Mouse (Mus musculus): ENCODE data around the gene 3830417A13Rik. TPM values are rescaled to one million over a fixed set of nuclear protein-coding genes. Genes with fewer than 3 reads are reported as not detected.

3830417A13Rik gene
- polyA plus RNA-seq (2015; fragmentation: Nextera tagmentation; extraction: Ambion mirVana) = not detected in 2 replicates

DNA sequence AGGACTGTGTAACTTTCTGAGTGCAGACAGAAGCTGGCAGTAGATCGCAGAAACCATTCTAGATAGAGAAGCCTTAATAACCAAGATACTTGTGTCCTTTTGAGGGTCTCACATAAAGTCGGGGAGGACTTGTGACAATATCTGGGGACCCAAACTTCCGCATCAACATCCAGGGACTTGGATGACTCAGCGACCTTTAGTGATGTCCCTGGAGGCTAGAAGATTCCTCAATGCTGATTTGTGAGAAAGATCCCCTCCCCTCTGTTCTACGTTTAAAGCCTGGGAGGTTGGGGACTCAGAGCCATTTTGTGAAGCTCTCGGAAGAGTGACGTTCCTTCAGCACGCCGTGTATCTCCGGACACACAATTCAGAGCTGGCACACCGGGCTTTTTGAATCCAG, at the start of gene 3830417A13Rik:
TSS of gene 3830417A13Rik (plus strand) at position 301 of the 400 bp plus-strand sequence.
- 88% methylated on average over 11 of the region's 11 CpGs for WGBS
- ATAC-seq (ENCODE audit: low FRiP score) = no peak

DNA sequence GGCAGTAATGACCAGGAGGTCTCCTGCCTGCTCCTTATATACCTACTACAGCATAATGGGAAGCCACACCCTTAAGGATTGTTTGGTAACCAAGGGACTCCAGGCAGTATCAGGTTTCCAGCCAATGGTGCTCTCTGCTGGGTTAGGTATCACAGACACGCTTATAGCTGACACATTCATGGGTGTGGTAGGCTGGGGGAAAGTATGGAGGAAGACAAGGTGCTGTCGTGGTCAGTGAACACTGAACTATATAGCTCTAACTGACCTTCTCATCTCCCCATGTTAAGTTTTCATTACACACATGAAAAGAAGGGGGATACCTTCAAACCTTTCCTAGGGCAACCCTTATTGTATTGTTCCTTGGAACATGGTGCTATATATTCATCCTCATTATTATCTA, 21.2 kb upstream of the 3830417A13Rik start, which contains the start of gene Gm6760:
TSS of gene Gm6760 (minus strand) at position 101 of the 400 bp plus-strand sequence.
- ATAC-seq (ENCODE audit: low FRiP score) = no peak
- no peaks in the 10 kb centered on the region for H3K9me3 ChIP-seq
- H3K36me3 ChIP-seq = no peaks in the 10 kb centered on the region
- no peak within 1 kb of the TSS for H3K27ac ChIP-seq
- H3K4me3 ChIP-seq = no peak within 1 kb of the TSS
- WGBS = 72% methylated on average over 2 of the region's 2 CpGs
- H3K4me2 ChIP-seq = no peak within 1 kb of the TSS
- H3K4me1 ChIP-seq (replicated peaks) = no peaks in the 10 kb centered on the region
- H3K9ac ChIP-seq = no peak within 1 kb of the TSS
- H3K27me3 ChIP-seq = no peaks in the 10 kb centered on the region

More for the DNA sequence above, at the start of gene 3830417A13Rik:
- H3K36me3 ChIP-seq = no peaks in the 10 kb centered on the region
- no peak within 1 kb of the TSS for H3K9ac ChIP-seq
- no peak within 1 kb of the TSS for H3K4me3 ChIP-seq
- no peak within 1 kb of the TSS for H3K4me2 ChIP-seq
- no peaks in the 10 kb centered on the region for H3K4me1 ChIP-seq (replicated peaks)
- no peak within 1 kb of the TSS for H3K27ac ChIP-seq
- no peaks in the 10 kb centered on the region for H3K9me3 ChIP-seq
- no peaks in the 10 kb centered on the region for H3K27me3 ChIP-seq

DNA sequence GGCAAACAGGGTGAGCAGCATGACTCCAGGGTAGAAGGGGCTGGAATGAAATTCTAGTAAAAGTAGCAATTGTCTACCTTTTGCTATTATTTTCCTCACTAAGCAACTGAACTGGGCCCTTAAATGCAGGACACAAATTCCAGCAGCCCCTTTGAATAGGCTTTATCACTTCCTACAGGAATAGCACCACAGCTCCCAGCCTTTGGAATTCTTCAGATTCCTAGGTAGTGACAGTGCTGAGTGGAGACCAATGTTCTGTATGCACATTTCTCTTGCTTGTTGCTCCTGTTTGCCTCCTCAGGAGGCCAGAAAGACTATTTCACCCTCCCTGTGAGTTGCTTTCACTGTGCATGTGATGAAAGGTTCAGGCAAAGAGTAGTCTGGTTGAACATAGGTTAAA, 7.9 kb downstream of the 3830417A13Rik start:
- no peaks in the 10 kb centered on the region for H3K27me3 ChIP-seq
- H3K9me3 ChIP-seq = no peaks in the 10 kb centered on the region
- no peak overlapping the region for H3K4me2 ChIP-seq
- H3K4me3 ChIP-seq = no peak overlapping the region
- no peaks in the 10 kb centered on the region for H3K4me1 ChIP-seq (replicated peaks)
- no peaks in the 10 kb centered on the region for H3K36me3 ChIP-seq
- no peak for ATAC-seq (ENCODE audit: low FRiP score)
- no peak overlapping the region for H3K27ac ChIP-seq
- H3K9ac ChIP-seq = no peak overlapping the region

Other genes starting within 250 kb of the 3830417A13Rik start
- not detected in 2 replicates for gene Gm6760, start 21.4 kb upstream of the 3830417A13Rik start, polyA plus RNA-seq (2015; fragmentation: Nextera tagmentation; extraction: Ambion mirVana)
- 12.1 and 13.7 TPM in 2 replicates for gene Slitrk4, start 103.4 kb downstream of the 3830417A13Rik start, polyA plus RNA-seq (2015; fragmentation: Nextera tagmentation; extraction: Ambion mirVana)

All from hindbrain, embryonic 13.5 days (tissue).